In the genomic region with DNA sequence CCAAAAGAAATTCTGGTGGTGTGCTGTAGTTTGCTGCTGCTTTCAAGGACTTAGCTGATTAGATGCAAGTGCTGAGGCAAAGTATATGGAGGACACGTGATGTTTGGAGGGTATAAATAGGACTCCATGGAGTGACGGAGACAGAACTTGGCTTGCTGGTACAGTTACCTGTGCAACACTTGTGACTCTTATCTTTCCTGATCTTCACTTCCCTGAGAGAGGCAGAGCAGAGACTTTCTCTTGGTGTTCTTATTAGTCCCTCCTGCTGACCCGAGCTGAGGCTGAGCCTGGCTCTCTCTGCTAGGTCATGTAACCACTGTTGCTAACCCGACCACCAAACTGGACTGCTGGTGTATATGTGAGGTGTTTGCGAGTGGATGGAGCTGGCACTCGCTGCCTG, we compare ENCODE assay signal across 29 mouse cellular contexts. TPM values are rescaled to one million over a fixed set of nuclear protein-coding genes. Genes with fewer than 3 reads are reported as not detected.
DNase-seq lines count a peak whose midpoint lies in the region; ATAC-seq and TF ChIP-seq lines count a peak whose summit lies in the region.
"Had no signal": no experiment of that assay in that cellular context is flagged by ENCODE, and none has a peak within 500 bp of the region (broad histone marks: within the 10 kb centered on the region; RNA-seq: fewer than 3 reads in every experiment).

No protein-coding gene starts in this region.

- H3K27ac ChIP-seq in heart, embryonic 13.5 days (replicated peaks) = peak overlapping the region; percentile 50; the same call in 1 of the 2 replicates
- H3K27ac ChIP-seq in heart, embryonic 12.5 days (ENCODE audit: poor library complexity, severe bottlenecking) = no peak overlapping the region
- no peak overlapping the region for H3K27ac ChIP-seq in liver, postnatal 0 days (ENCODE audit: low read depth)
- H3K27ac ChIP-seq: embryonic facial prominence, embryonic 13.5 days; embryonic facial prominence, embryonic 15.5 days; forebrain, embryonic 10.5 days had no signal

- H3K9ac ChIP-seq in heart, embryonic 13.5 days = no peak overlapping the region
- H3K9ac ChIP-seq in heart, embryonic 12.5 days = no peak overlapping the region
- H3K9ac ChIP-seq in liver, postnatal 0 days (replicated peaks) = no peak overlapping the region
- H3K9ac ChIP-seq: embryonic facial prominence, embryonic 13.5 days; embryonic facial prominence, embryonic 15.5 days had no signal

- TF ChIP-seq EP300 in liver, postnatal 0 days (IDR thresholded peaks at IDR 0.05; ENCODE audit: low read depth) = no peak

- peaks cover 58% of the 10 kb centered on the region for H3K36me3 ChIP-seq in heart, embryonic 13.5 days
- H3K36me3 ChIP-seq in heart, embryonic 12.5 days = peaks cover 66% of the 10 kb centered on the region
- H3K36me3 ChIP-seq in liver, postnatal 0 days (replicated peaks; ENCODE audit: insufficient read depth, low read length) = peaks cover 21% of the 10 kb centered on the region; the same call in 1 of the 2 replicates
- H3K36me3 ChIP-seq: forebrain, embryonic 10.5 days had no signal

- no peaks in the 10 kb centered on the region for H3K27me3 ChIP-seq in heart, embryonic 13.5 days (replicated peaks)
- no peaks in the 10 kb centered on the region for H3K27me3 ChIP-seq in heart, embryonic 12.5 days (replicated peaks)
- no peaks in the 10 kb centered on the region for H3K27me3 ChIP-seq in liver, postnatal 0 days (ENCODE audit: insufficient read depth, low read length)
- H3K27me3 ChIP-seq: embryonic facial prominence, embryonic 13.5 days; embryonic facial prominence, embryonic 15.5 days had no signal

- ATAC-seq in heart, embryonic 13.5 days (ENCODE audit: extremely low read depth, insufficient number of reproducible peaks, low FRiP score, low TSS enrichment) = no peak
- no peak for ATAC-seq in heart, embryonic 12.5 days (ENCODE audit: insufficient number of reproducible peaks, low FRiP score)
- no peak for ATAC-seq in liver, postnatal 0 days
- ATAC-seq: forebrain, embryonic 14.5 days; forebrain, embryonic 16.5 days had no signal

- intact Hi-C loops in heart, postnatal 36 days (cut with DNase I) = no loop called here

- no peak for TF ChIP-seq CTCF in liver, postnatal 0 days (IDR thresholded peaks at IDR 0.05; ENCODE audit: low read depth)

- WGBS in heart, embryonic 13.5 days = 78% methylated on average over 6 of the region's 6 CpGs
- 79% methylated on average over 6 of the region's 6 CpGs for WGBS in heart, embryonic 12.5 days
- 89% methylated on average over 6 of the region's 6 CpGs for WGBS in liver, postnatal 0 days (ENCODE audit: insufficient replicate concordance)

- H3K4me3 ChIP-seq in heart, embryonic 13.5 days = no peak overlapping the region
- H3K4me3 ChIP-seq in heart, embryonic 12.5 days = no peak overlapping the region
- no peak overlapping the region for H3K4me3 ChIP-seq in liver, postnatal 0 days (ENCODE audit: low read depth, low read length)
- H3K4me3 ChIP-seq: embryonic facial prominence, embryonic 13.5 days; embryonic facial prominence, embryonic 15.5 days; erythroblast, embryonic 14.5 days; forebrain, embryonic 10.5 days had no signal

- peak; percentile 61 for DNase-seq in heart, adult 11 months
- DNase-seq in heart, postnatal 36 days = no peak
- peak; percentile 1 for DNase-seq in liver
- DNase-seq in liver, postnatal 0 days = no peak
- DNase-seq: adrenal gland, adult 2 months; adrenal gland, postnatal 10 days; adrenal gland, postnatal 25 days; cerebellum, adult 11 months; cerebellum, adult 18-20 months; cerebellum, adult 8-10 months; cerebellum, adult 9-11 months; cerebellum, postnatal 14 days; cerebellum, postnatal 36 days; embryo, embryonic 11 days had no signal

- no peak overlapping the region for H3K4me2 ChIP-seq in heart, embryonic 13.5 days
- no peak overlapping the region for H3K4me2 ChIP-seq in heart, embryonic 12.5 days
- H3K4me2 ChIP-seq in liver, postnatal 0 days (ENCODE audit: low read depth, low read length) = no peak overlapping the region
- H3K4me2 ChIP-seq: embryonic facial prominence, embryonic 13.5 days; embryonic facial prominence, embryonic 15.5 days had no signal

- 0 out of 2 replicates have a peak, but pooled peaks cover 3% of the 10 kb centered on the region for H3K9me3 ChIP-seq in heart, embryonic 13.5 days
- H3K9me3 ChIP-seq in heart, embryonic 12.5 days (replicated peaks) = no peaks in the 10 kb centered on the region
- H3K9me3 ChIP-seq in liver, postnatal 0 days (ENCODE audit: low read length) = no peaks in the 10 kb centered on the region
- H3K9me3 ChIP-seq: embryonic facial prominence, embryonic 13.5 days; embryonic facial prominence, embryonic 15.5 days; forebrain, embryonic 10.5 days had no signal

- peaks cover 28% of the 10 kb centered on the region for H3K4me1 ChIP-seq in heart, embryonic 13.5 days
- peaks cover 36% of the 10 kb centered on the region for H3K4me1 ChIP-seq in heart, embryonic 12.5 days (replicated peaks)
- no peaks in the 10 kb centered on the region for H3K4me1 ChIP-seq in liver, postnatal 0 days (ENCODE audit: insufficient read depth)
- H3K4me1 ChIP-seq: embryonic facial prominence, embryonic 13.5 days; embryonic facial prominence, embryonic 15.5 days; forebrain, embryonic 10.5 days had no signal

RNA-seq across cellular contexts. Expression of a gene that starts 12.5 kb away (rescaled TPM):
- not detected for total RNA-seq in heart, postnatal 36 days (2021)
- polyA plus RNA-seq in heart, embryonic 13.5 days (2015; fragmentation: Nextera tagmentation; extraction: Ambion mirVana) = not detected in 2 replicates
- polyA plus RNA-seq in heart, embryonic 12.5 days (2016; fragmentation: Nextera tagmentation; extraction: Ambion mirVana) = not detected in 2 replicates
- polyA plus RNA-seq in liver, postnatal 0 days (2015; fragmentation: Nextera tagmentation; extraction: Ambion mirVana) = not detected in 2 replicates
- total RNA-seq: adrenal gland, adult 2 months; adrenal gland, postnatal 10 days; adrenal gland, postnatal 25 days; adrenal gland, postnatal 4 days; common myeloid progenitor, adult 5-6 weeks; ES-E14; MEL had no signal
- polyA plus RNA-seq: adrenal gland, adult 2 months; brain, embryonic 14.5 days; C2C12; embryonic facial prominence, embryonic 11.5 days; embryonic facial prominence, embryonic 13.5 days; embryonic facial prominence, embryonic 15.5 days; erythroblast, embryonic 14.5 days; forebrain, embryonic 10.5 days; forebrain, embryonic 14.5 days; forebrain, embryonic 16.5 days had no signal

RNA-seq across cellular contexts. Expression of a gene that starts 41.9 kb away (rescaled TPM):
- not detected for total RNA-seq in heart, postnatal 36 days (2021)
- polyA plus RNA-seq in heart, embryonic 13.5 days (2015; fragmentation: Nextera tagmentation; extraction: Ambion mirVana) = not detected in 2 replicates
- polyA plus RNA-seq in heart, embryonic 12.5 days (2016; fragmentation: Nextera tagmentation; extraction: Ambion mirVana) = not detected in 2 replicates
- polyA plus RNA-seq in liver, postnatal 0 days (2015; fragmentation: Nextera tagmentation; extraction: Ambion mirVana) = not detected in 2 replicates
- total RNA-seq: adrenal gland, adult 2 months; adrenal gland, postnatal 10 days; adrenal gland, postnatal 25 days; adrenal gland, postnatal 4 days; common myeloid progenitor, adult 5-6 weeks; ES-E14; MEL had no signal
- polyA plus RNA-seq: adrenal gland, adult 2 months; brain, embryonic 14.5 days; C2C12; embryonic facial prominence, embryonic 11.5 days; embryonic facial prominence, embryonic 13.5 days; embryonic facial prominence, embryonic 15.5 days; erythroblast, embryonic 14.5 days; forebrain, embryonic 10.5 days; forebrain, embryonic 14.5 days; forebrain, embryonic 16.5 days had no signal

RNA-seq across cellular contexts. Expression of a gene that starts 53.6 kb away (rescaled TPM):
- total RNA-seq in heart, postnatal 36 days (2021) = 10 to 100 TPM; 19.0 to 22.5 TPM
- 30.9 and 32.5 TPM in 2 replicates for polyA plus RNA-seq in heart, embryonic 13.5 days (2015; fragmentation: Nextera tagmentation; extraction: Ambion mirVana)
- polyA plus RNA-seq in heart, embryonic 12.5 days (2016; fragmentation: Nextera tagmentation; extraction: Ambion mirVana) = 46.5 and 47.1 TPM in 2 replicates
- polyA plus RNA-seq in liver, postnatal 0 days (2015; fragmentation: Nextera tagmentation; extraction: Ambion mirVana) = 5.2 and 6.2 TPM in 2 replicates

Comparison
In these comparisons a context has a peak if more than half of its experiments do, and no peak if none do; other contexts are left out.
1. DNase-seq: peak in heart, adult 11 months (single experiment) and liver (single experiment); none in heart, postnatal 36 days (0 of 2) and liver, postnatal 0 days (single experiment).